Mouse (Mus musculus) left cerebral cortex, postnatal 14 days (tissue): Measurements from ENCODE around the gene Agap2. TPM values are rescaled to one million over a fixed set of nuclear protein-coding genes. Genes with fewer than 3 reads are reported as not detected.

Experiments
- DNase-seq, 2 experiments: peaks; one replicate each; pipeline ENCODE4 v3.0.0; 2021 to 2022; ENCODE audit warnings: low spot score in 2 of 2, mixed read lengths in 1 of 2
- intact Hi-C: fragments of 180-260 bp; cut with DNase I; formaldehyde crosslinking; loops from one replicate; pipeline ENCODE4 v1.15.1; 2025
- long read RNA-seq, 2 experiments: library from polyadenylated mRNA; stranded (forward); transcript quantifications; one replicate each; pipeline ENCODE4 v2.0.0; 2021
- total RNA-seq, 2 experiments: library from RNA; stranded (reverse); gene quantifications; 2 replicates each; pipeline ENCODE4 v1.2.3; 2021

Agap2 gene
- 100 to 1,000 TPM; 704 to 706 TPM for total RNA-seq
- long read RNA-seq, experiment 1, partial matches to known transcripts = 2 of 27 reads
- long read RNA-seq, experiment 1, other reads (novel, unspliced or antisense) = 25 of 27 reads
- long read RNA-seq, experiment 2, partial matches to known transcripts = 5 of 31 reads
- long read RNA-seq, experiment 2, other reads (novel, unspliced or antisense) = 26 of 31 reads

DNA sequence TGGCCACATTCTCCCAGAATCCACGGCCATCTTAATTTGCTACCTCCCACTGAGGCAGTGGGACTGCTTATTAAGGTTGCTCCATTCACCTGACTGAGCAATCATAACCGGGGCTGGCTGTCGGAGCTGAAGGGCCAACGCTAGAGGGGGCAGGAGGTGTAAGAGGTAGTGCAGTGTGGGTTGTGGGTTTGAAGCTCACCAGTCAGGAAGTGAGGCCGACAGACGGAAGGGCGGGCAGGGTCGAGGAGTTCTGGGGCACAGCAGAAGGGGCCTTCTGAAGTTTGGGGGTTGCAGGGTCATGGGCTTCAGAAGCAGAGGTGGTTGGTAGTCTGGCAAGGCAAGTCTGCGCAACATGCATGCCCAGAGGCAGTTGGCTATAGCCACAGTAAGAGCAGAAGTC is at the start of gene Agap2:
Agap2 (plus strand) TSS at position 205 of the 400 bp plus-strand sequence.
- intact Hi-C loops = loop anchor here (5.0 kb wide), 1 partner anchor 97 kb away; no protein-coding TSS in a partner anchor

DNA sequence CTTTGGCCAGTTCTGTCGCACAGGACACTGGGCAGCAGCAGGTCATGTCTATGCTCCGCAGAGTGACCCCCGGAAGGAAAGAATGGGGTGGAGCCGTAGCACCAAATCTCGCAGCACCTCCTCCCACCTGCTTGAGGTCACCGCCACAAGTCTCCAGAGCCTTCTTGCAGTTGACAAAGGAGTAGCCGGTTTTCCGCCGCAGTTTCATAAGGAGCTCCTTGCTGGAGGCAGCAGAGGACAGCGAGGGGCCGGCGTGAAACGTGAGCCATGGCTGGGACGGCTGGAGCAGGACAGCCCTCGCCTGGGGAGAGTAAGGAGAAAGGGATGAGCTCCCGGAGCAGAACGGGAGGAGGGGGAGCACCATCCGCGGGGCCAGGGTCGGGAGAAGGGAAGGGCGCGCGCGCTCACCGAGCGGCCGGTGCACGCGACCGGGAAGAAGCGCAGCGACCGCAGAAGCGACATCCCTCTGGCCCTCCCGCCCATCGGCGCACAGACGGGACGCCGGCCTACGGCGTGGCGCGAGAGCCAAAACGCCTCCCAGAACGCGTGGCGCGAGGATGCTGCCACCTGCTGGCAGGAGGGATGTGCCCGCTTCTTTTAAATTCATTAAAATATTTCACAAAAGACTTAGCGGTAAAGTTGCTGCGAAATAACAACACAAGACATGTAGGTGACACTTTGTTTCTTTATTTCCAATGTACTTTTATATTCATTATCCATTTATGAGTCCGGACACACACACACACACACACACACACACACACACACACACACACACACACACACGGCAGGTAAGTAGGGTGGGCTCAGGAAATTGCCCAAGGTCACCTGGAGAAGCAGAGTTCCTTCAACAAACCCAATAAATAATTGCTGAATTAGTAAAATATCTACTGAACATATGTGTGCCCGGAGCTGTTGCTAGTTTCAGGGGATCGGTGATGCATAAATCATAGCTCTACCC is 44.5 kb upstream of the Agap2 start, which contains the start of gene Tsfm:
Tsfm (minus strand) TSS at position 505 of the 961 bp plus-strand sequence.
- DNase-seq = peak; percentile 86 to 94
- intact Hi-C loops = loop anchor here (2.0 to 5.0 kb wide), 2 partner anchors 38 to 112 kb away; no protein-coding TSS in a partner anchor

More for the DNA sequence above, at the start of gene Agap2:
- DNase-seq = no peak

DNA sequence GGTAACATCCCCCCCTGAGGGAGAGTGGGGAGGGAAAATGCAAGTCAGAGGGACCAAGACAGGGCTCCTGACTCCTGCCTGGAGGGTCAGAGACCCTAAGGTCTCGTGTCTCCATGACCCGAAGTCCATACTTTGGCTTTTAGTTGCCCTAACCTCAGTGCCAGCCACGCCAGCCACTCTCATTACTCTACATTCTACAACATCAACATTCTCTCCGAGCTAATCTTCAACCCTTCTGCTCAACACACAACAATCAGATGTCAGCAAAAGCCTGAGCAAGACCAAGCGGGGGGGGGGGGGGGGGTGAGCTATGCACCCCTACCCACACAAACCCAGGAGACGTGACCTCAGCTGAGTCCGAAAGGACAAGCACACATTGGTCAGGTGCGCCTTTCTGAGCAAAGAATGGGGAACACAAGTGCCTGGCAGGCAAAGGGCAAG is 41.8 kb upstream of the Agap2 start:
- no peak for DNase-seq
- intact Hi-C loops = loop anchor here (5.0 kb wide), 1 partner anchor 41 kb away; no protein-coding TSS in a partner anchor

DNA sequence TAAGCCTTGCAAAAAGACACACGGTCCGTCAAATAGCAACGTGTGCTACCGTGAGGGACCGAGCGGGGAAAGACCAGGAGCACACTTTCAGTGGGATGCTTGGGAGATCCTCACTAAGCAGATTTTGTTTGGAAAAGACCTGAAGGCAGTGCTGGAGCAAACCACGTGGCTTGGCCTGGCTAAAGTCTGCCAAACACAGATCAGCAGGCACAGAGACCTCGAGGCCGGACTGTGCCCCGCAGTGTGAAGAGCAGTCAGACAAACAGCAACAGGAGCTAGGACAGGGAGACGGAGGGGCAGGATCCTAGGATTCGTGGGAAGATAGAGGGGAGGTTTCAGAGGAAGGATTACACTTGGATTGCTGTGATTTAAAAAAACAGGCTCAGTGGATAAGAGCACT is 38.8 kb upstream of the Agap2 start:
- intact Hi-C loops = no loop called here
- DNase-seq = no peak

DNA sequence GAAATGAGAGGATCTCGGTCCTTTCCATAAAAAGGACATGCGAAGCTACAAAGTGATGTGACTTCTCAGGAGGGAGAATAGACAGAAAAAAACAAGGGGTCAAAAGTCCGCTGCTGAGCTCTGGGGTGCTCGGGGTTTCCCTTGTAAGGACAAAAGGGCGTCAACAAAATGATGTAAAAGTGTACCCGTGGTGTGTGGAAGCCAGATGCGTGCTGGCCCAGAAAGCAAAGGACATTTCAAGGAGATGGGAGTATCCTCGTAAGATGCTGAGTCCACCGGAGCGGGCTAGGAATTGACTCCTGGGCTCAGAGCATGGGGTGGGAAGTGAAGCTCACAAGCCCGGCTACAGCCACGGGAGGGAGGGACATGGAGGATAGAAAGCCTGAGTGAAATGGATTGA is 37.4 kb upstream of the Agap2 start:
- intact Hi-C loops = no loop called here
- DNase-seq = no peak

DNA sequence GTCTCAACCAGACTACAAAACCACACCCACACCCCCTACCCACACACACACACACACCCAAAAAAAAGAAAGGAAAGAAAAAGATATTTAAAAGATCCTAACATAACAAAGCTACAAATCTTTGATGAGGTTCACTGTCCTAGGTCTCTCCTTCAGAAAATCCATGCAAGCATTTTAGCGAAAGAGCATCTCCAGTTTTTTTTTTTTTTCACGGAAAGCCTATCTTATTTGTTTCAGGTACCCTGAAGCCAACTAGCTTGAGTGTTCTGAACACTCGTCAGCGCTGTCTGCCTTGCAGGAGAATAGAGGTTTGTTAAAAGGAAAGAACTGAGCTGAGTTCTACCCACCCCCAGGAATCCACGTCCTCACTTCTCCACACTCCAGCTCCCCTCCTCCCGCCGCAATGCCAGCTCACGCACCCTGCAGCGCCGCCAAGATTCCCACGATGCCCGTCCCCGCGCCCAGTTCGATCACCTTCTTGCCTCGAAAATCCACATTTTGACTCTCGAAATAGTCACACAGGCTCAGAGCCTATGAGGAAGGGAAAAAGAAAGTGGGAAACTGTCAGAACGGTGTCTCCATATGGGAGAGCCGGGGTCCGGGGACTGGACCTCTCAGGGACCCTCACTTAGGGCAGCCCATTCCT is 34.4 kb upstream of the Agap2 start:
- peak; percentile 51 to 56 for DNase-seq
- intact Hi-C loops = no loop called here

DNA sequence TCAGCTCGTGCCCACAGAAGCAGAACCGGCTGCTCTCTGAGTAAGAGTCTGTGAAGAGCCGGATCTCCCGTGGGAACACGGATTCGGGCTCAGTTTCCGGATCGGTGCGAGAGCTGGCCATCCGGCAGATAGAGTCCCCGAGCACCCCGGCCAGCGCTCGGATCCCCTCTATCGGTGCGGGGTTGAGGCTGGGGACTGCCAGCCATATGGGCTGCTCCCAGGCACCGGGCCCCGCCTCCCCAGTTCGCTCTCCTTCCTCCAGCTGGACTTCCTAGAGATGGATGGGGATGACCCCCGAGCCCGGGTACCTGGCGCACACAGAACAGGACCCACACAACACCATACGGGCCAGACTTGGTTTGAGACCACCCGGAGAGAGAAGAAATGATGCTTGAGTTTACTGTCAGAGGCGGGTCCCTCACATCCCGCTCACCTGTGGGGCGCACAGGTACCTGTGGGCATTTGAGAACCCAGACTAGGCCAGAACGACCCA is 33.8 kb upstream of the Agap2 start, which contains the start of the genes Mettl1 and Eef1akmt3:
Mettl1 (plus strand) TSS at position 141 of the 493 bp plus-strand sequence.
Eef1akmt3 (minus strand) TSS at position 240 of the 493 bp plus-strand sequence.
- no peak for DNase-seq
- intact Hi-C loops = no loop called here

DNA sequence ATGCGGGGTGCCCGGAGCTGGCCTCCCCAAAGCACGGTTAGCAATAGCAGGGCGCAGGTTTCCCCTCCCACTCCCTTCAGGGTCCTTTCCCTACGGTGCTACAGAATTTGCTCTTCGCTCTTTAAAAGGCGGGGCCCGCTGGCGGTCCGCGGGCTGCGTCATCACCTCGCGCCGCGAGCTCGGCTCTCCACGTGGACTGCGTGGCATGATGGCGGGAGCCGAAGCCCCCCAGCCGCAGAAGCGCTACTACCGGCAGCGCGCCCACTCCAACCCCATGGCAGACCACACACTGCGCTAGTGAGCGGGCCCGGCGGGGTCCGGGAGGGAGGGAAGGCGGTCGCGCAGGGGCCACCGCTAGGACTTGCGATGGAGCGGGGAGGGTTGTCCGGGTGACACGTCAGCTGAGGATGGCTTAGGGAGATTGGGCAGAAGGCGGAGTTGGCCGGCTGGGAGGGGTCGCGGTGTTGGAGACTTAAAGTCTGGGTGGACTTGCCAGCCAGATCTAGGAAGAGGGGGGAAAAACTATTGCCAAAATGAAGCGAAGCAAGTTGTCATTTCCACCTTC is 33.2 kb upstream of the Agap2 start:
- peak; percentile 89 to 93 for DNase-seq
- intact Hi-C loops = no loop called here

DNA sequence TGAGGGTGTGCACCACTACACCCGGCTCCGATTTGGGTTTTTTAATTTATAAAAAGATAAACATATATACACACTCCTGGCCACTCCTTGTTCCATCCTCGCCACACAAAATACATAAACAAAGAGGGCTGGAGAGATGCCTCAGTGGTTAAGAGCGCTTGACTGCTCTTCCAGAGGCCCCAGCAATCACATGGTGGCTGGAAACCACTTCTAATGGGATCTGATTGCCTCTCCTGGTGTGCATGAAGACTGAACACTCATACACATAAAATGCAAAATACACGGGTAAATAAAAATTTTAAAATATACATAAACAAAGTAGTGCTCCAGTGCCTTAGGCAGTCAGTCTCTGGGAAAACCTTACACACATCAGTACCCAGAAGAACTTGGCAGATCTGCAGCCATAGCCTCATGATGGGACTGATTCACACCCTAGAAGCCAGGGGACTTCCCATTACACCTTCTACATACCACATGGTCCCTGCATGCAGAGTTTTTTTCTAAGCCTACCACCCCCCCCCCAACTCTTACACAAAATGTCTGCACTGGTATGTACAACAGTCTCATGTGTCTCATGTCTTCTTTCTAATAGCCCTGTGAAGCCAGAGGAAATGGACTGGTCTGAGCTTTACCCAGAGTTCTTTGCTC is 32.5 kb upstream of the Agap2 start:
- DNase-seq = no peak

DNA sequence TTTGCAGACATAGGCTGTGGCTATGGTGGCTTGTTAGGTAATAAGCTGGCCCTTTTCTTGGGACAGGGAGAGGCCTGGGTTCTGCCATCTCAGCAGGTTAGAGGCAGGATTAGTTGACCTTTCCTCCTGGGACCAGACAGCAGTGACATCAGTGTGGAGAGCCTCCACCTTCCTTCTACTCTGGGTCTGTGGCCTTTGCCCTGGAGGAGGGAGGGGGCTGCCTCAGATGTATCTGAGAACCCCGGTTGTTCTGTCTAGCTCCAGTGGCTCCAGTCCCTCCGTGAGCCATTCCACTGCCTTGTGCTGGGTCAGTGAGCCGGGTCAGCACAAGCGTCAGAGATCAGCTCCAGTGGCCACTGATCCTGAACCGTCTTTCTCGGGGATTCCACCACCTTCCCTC is 31.9 kb upstream of the Agap2 start:
- DNase-seq = no peak
- intact Hi-C loops = no loop called here

More for the DNA sequence above, 32.5 kb upstream of the Agap2 start:
- intact Hi-C loops = no loop called here

DNA sequence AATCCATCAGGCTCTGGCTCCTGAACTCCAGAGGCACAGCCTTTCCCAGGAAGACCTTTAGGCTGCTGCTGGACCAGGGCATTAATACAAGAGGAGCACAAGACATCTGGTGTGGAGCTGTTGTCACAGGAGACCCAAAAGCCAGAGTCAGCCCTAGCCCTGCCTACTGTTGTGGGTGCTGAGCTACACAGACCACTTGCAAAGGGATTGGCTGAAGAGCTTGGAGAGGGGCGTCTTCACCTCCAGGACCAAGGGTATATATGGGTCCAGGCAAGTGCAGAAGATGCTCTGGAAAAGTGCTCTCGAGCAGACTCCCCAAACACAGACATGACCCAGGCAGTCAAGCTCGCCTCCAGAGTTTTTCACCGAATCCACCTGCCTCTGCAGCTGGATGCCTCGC is 27.1 kb upstream of the Agap2 start, which contains the start of gene Cyp27b1:
Cyp27b1 (plus strand) TSS at position 297 of the 400 bp plus-strand sequence.
- no peak for DNase-seq
- intact Hi-C loops = no loop called here

DNA sequence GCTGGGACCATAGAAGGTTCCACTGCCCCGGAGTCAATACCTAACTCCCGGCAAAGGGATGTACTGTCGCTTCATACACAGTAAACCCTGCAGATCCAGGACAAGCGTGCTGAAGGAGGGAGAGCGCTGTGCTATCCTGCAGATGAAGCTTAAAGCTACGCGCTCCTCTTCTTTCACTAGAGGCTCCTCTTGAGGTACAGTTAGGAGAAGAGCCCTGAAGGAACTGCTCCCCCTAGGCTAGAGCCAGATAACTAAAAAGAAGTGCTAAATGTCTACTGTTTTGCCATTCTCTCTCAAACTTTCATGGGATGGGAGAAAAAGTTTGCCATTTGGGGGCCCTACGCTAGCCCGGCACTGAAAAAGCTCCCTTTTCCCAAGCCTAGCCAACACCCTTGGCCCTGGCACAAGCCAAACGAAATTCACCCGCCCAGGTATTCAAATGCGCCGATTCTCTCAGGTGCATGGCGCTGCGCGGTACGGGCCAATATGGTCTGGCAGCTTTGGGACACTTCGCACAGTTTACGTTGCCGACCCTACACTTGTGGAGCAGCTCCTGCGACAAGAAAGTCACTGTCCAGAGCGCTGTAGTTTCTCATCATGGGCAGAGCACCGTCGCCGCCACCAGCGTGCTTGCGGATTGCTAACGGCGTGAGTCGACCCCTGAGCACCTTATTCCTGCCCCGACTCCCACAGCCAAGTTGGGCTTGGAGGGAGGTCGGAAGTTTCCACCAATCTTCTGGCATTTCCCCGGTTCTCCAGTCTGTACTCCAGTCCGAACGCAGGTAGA is 26.3 kb upstream of the Agap2 start:
- intact Hi-C loops = no loop called here
- no peak for DNase-seq

DNA sequence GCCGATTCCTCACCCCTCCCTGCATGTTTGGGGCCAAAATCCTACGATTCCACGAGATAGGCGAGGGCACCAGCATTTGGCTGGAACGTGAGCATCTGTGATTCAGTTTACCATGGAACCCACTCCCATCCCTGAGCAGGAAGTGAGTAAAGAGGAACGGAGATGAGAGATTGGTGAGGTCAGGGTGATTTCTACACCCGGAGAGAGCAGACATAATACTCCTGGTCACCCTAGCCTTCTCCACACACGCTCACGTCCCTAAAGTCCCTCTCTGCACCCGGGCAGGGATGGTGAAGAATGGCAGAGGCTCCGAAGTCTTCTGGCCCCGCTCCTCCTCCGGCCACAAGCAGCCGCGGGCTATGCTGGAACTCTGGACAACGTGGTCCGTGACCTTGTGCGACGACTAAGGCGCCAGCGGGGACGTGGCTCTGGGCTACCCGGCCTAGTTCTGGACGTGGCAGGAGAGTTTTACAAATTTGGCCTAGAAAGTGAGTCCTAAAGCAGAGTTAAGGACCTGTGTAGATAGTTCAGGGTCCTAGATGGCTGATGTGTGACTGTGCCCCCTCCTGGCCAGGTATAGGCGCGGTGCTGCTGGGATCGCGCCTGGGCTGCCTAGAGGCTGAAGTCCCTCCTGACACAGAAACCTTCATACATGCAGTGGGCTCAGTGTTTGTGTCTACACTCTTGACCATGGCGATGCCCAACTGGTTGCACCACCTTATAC is 25.5 kb upstream of the Agap2 start:
- no peak for DNase-seq
- intact Hi-C loops = no loop called here

DNA sequence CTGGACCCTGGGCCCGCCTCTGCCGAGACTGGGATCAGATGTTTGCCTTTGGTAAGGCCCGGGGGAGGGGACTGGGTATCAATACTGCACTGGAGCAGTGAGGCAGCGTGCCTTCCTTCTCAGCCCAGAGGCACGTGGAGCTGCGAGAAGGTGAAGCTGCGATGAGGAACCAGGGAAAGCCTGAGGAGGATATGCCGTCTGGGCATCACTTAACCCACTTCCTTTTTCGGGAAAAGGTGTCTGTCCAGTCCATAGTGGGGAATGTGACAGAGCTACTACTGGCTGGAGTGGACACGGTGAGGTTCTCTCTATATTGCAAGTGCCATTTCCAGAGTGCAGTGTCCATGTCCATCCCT is 25.0 kb upstream of the Agap2 start:
- no peak for DNase-seq
- intact Hi-C loops = no loop called here

DNA sequence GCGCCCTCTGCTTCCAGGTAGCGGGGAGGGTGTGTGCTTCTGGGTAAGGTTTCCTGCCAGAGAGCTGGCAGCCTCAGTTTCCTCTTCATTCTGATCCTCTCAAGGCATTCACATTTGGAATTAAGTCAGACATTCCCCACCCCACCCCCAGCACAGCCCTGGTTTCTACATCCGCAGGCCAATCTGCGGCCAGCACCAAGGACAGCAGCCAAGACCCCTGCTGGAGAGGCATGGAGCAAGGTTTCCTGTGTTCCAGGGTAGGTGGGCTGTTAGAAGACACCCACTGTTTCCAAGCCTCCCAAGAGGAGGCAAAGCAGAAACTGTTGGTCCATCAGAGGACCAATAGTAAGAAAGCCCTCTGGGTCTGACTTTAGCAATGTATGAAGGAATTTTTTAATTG is 20.4 kb upstream of the Agap2 start:
- DNase-seq = no peak
- intact Hi-C loops = no loop called here

DNA sequence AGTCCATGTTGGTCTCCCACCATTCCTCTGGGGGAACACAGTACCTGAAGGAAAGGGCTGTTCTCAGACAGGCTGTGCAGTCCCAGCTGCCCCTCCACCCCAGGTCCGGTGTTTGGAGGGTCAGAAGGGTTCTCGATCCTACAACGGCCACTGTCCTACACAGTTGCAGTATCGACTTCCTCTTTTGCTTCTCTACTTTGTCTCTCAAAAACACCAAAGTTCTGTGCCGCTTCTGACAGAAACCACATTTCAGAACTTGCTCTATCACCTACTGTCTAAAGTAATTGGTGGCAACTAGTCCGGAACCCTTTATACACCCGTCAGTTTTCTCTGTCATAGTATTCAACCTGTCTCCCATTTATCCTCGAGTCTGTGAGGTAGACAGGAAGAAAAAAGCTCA is 19.7 kb upstream of the Agap2 start:
- intact Hi-C loops = no loop called here
- DNase-seq = no peak

DNA sequence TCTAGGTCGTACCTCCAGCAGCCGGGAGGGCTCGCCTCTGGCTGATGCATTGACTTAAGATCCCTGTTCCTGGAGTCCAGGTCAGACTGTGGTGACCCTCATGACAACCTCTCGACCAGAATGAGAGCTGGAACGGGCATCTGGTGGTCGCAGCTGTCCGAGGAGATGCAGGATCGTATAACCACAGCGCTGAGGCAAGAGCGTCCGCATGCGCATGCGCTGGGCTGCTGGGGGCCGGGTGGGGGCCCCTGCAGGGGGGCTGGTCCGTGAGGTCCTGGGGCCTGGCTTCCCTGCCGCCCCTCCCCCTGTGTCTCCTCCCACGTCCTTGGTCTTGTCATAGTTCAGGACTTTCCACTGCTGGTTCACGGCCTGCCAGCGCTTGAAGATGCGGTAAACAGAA is 18.6 kb upstream of the Agap2 start:
- DNase-seq = no peak
- intact Hi-C loops = no loop called here
